Mouse (Mus musculus): ENCODE results near the gene Gm20662. TPM values are rescaled to one million over a fixed set of nuclear protein-coding genes. Genes with fewer than 3 reads are reported as not detected.

Gm20662 gene
- total RNA-seq, 2 experiments from 2014 or later: 2.3 TPM; not detected in 1

- intact Hi-C loops (cut with DNase I): loop anchor here (5.0 kb wide), 2 partner anchors 107 to 167 kb away; no protein-coding TSS in a partner anchor
Measured at GRCm38 (mm10) chr9:108069007-108069406, 72.9 kb downstream of the Gm20662 start.

GRCm38 (mm10) chr9:108069529-108069928 is 73.4 kb downstream of the Gm20662 start:
- DNase-seq (ENCODE audit: low spot score in 2 of 2): no peak
- intact Hi-C loops (cut with DNase I): loop anchor here (5.0 kb wide), 2 partner anchors 107 to 167 kb away; no protein-coding TSS in a partner anchor

More at GRCm38 (mm10) chr9:108069007-108069406, 72.9 kb downstream of the Gm20662 start:
- DNase-seq (ENCODE audit: low spot score in 2 of 2): no peak

GRCm38 (mm10) chr9:108071801-108072200 is 75.7 kb downstream of the Gm20662 start:
- intact Hi-C loops (cut with DNase I): no loop called here
- no peak for DNase-seq (ENCODE audit: low spot score in 2 of 2)

GRCm38 (mm10) chr9:108072481-108072924 is 76.4 kb downstream of the Gm20662 start:
- DNase-seq (ENCODE audit: low spot score in 2 of 2): no peak
- intact Hi-C loops (cut with DNase I): no loop called here

GRCm38 (mm10) chr9:108073141-108073930 is 77.2 kb downstream of the Gm20662 start:
- no peak for DNase-seq (ENCODE audit: low spot score in 2 of 2)
- intact Hi-C loops (cut with DNase I): no loop called here

GRCm38 (mm10) chr9:108080168-108080567 is 84.0 kb downstream of the Gm20662 start, which contains the start of gene Mst1:
TSS of gene Mst1 (plus strand) at chr9:108080436.
- intact Hi-C loops (cut with DNase I): no loop called here
- DNase-seq (ENCODE audit: low spot score in 2 of 2): no peak

- no peak for DNase-seq (ENCODE audit: low spot score in 2 of 2)
- intact Hi-C loops (cut with DNase I): no loop called here
Measured at GRCm38 (mm10) chr9:108082549-108082948, 86.4 kb downstream of the Gm20662 start.

GRCm38 (mm10) chr9:108082988-108083431 is 86.9 kb downstream of the Gm20662 start, which contains the start of gene Rnf123:
TSS of gene Rnf123 (minus strand) at chr9:108083346.
- intact Hi-C loops (cut with DNase I): no loop called here
- DNase-seq (ENCODE audit: low spot score in 2 of 2): no peak

GRCm38 (mm10) chr9:108083561-108083960 is 87.4 kb downstream of the Gm20662 start:
- no peak for DNase-seq (ENCODE audit: low spot score in 2 of 2)
- intact Hi-C loops (cut with DNase I): no loop called here

- intact Hi-C loops (cut with DNase I): no loop called here
- no peak for DNase-seq (ENCODE audit: low spot score in 2 of 2)
Measured at GRCm38 (mm10) chr9:108085261-108085660, 89.1 kb downstream of the Gm20662 start.

- no peak for DNase-seq (ENCODE audit: low spot score in 2 of 2)
- intact Hi-C loops (cut with DNase I): loop anchor here (5.0 kb wide), 1 partner anchor 197 kb away; no protein-coding TSS in a partner anchor
Measured at GRCm38 (mm10) chr9:108090611-108091120, 94.5 kb downstream of the Gm20662 start.

GRCm38 (mm10) chr9:108093586-108093985 is 97.4 kb downstream of the Gm20662 start:
- DNase-seq (ENCODE audit: low spot score in 2 of 2): no peak
- intact Hi-C loops (cut with DNase I): loop anchor here (5.0 kb wide), 1 partner anchor 194 kb away; no protein-coding TSS in a partner anchor

- intact Hi-C loops (cut with DNase I): loop anchor here (2.0 to 5.0 kb wide), 2 partner anchors 106 to 193 kb away; no protein-coding TSS in a partner anchor
- peak; percentile 83 to 86 for DNase-seq (ENCODE audit: low spot score in 2 of 2)
Measured at GRCm38 (mm10) chr9:108094184-108094941, 98.2 kb downstream of the Gm20662 start, which contains the start of gene Apeh. TSS of gene Apeh (minus strand) at chr9:108094606.

Small RNA genes lying within 50 kb of the gene (microRNA-seq; reads per million reads assigned to microRNA genes)
- gene Mir7088: not detected

Other genes with a start within 250 kb of the Gm20662 start
- gene Rbm5, start 225.4 kb upstream of the Gm20662 start, total RNA-seq (2021): 100 to 1,000 TPM; 109 to 159 TPM
- gene Rbm6, start 123.1 kb upstream of the Gm20662 start, total RNA-seq (2021): 10 to 100 TPM; 48.3 to 72.1 TPM
- gene Mon1a, start 108.2 kb upstream of the Gm20662 start, total RNA-seq (2021): 10 to 100 TPM; 23.9 to 27.1 TPM
- gene Mst1r, start 89.5 kb upstream of the Gm20662 start, total RNA-seq (2021): 1 to 10 TPM in 1 of 2 experiments, under 1 TPM in 1; 0.81 to 2.6 TPM
- gene Actl11, start 67.9 kb upstream of the Gm20662 start, total RNA-seq (2021): not detected
- gene Camkv, start 60.7 kb upstream of the Gm20662 start, total RNA-seq (2021): 100 to 1,000 TPM; 353 to 360 TPM
- gene Traip, start 46.2 kb upstream of the Gm20662 start, total RNA-seq (2021): 10 to 100 TPM in 1 of 2 experiments, 1 to 10 TPM in 1; 7.8 to 16.5 TPM
- gene Uba7, start 20.8 kb upstream of the Gm20662 start, total RNA-seq (2021): 1 to 10 TPM; 2.4 to 3.9 TPM
- gene Gm20661, start 13.3 kb upstream of the Gm20662 start, total RNA-seq (2021): not detected
- gene Inka1, start 10.5 kb upstream of the Gm20662 start, total RNA-seq (2021): 1 to 10 TPM; 4.4 to 4.9 TPM
- 1 to 10 TPM in 1 of 2 experiments, under 1 TPM in 1; 0.79 to 1.4 TPM for gene Cdhr4, start 3.9 kb upstream of the Gm20662 start, total RNA-seq (2021)
- gene Ip6k1, start 6.2 kb downstream of the Gm20662 start, total RNA-seq (2021): 100 to 1,000 TPM; 196 to 205 TPM
- 10 to 100 TPM; 14.4 to 17.0 TPM for gene Gmppb, start 52.9 kb downstream of the Gm20662 start, total RNA-seq (2021)
- gene Amigo3, start 56.8 kb downstream of the Gm20662 start, total RNA-seq (2021): 1 to 10 TPM; 1.7 to 1.8 TPM
- gene Mst1, start 84.1 kb downstream of the Gm20662 start, total RNA-seq (2021): not detected
- 100 to 1,000 TPM in 1 of 2 experiments, 10 to 100 TPM in 1; 77.6 to 107 TPM for gene Rnf123, start 87.0 kb downstream of the Gm20662 start, total RNA-seq (2021)
- gene Apeh, start 98.3 kb downstream of the Gm20662 start, total RNA-seq (2021): 10 to 100 TPM; 23.9 to 39.4 TPM
- gene Bsn, start 194.0 kb downstream of the Gm20662 start, total RNA-seq (2021): 100 to 1,000 TPM; 269 to 307 TPM